Mouse (Mus musculus): ENCODE results near the gene Ccdc63. TPM values are rescaled to one million over a fixed set of nuclear protein-coding genes. Genes with fewer than 3 reads are reported as not detected.

Gene Ccdc63
- polyA plus RNA-seq, 1 experiment from 2014 or later, result not detected

GRCm38 (mm10) chr5:122091070-122091469, 49.6 kb downstream of the Ccdc63 start:
- 15% methylated on average over 15 of the region's 15 CpGs for WGBS
- Histone ChIP-seq H3K4me2 (no peak overlapping the region), H3K9me3 (no peaks in the 10 kb centered on the region), H3K36me3 (no peaks in the 10 kb centered on the region), H3K9ac (no peak overlapping the region), H3K4me1 (replicated peaks) (no peaks in the 10 kb centered on the region), H3K27me3 (peaks cover 2% of the 10 kb centered on the region; the same call in 1 of the 2 replicates), H3K4me3 (no peak overlapping the region), H3K27ac (replicated peaks) (no peak overlapping the region)
- peak; percentile 40; the same call in 1 of the 2 replicates for ATAC-seq (ENCODE audit: low FRiP score, low read depth)

DNA sequence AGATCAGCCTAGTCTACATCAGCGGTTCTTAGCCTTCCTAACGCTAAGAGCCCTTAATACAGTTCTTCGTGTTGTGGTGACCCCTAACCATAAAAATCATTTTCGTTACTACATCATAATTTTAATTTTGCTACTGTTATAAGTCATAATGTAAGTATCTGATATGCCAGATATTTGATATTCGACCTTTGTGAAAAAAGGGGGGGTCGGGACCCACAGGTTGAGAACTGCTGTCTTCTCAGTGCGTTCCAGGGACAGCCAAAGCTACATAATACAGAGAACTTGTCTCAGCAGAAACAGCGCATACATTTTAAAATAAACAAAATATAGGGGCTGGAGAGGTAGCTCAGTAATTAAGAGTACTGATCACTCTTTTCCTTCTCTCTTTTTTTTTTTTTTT, 51.0 kb downstream of the Ccdc63 start:
- Histone ChIP-seq H3K27me3 (peaks cover 2% of the 10 kb centered on the region; the same call in 1 of the 2 replicates), H3K9ac (no peak overlapping the region), H3K36me3 (no peaks in the 10 kb centered on the region), H3K27ac (replicated peaks) (no peak overlapping the region), H3K9me3 (no peaks in the 10 kb centered on the region), H3K4me2 (no peak overlapping the region), H3K4me3 (no peak overlapping the region), H3K4me1 (replicated peaks) (no peaks in the 10 kb centered on the region)
- WGBS, result 83% methylated on average over 8 of the region's 8 CpGs
- no peak for ATAC-seq (ENCODE audit: low FRiP score, low read depth)

DNA sequence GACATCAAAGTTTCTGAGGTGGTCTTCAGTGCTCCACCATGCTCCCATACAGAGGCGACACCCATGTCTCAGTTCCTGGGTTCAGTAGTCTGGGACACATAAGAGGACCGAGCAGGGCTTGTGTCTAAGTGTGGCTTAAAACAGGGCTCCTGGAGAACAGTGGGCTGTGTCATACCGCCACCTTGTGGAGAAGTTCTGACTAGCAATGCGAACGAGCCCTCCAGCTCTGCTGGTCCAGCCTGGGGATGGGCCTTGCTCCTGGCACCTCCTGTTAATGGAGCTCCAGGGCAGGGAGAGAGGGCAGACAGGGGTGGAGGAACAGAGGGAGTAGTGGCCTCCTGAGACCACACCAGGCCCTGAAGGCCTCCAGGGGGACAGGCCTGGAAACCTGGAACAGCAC, 51.7 kb downstream of the Ccdc63 start:
- no peak overlapping the region for H3K4me2 ChIP-seq
- H3K9me3 ChIP-seq, result no peaks in the 10 kb centered on the region
- no peaks in the 10 kb centered on the region for H3K36me3 ChIP-seq
- peak; percentile 87 for ATAC-seq (ENCODE audit: low FRiP score, low read depth)
- H3K27ac ChIP-seq (replicated peaks), result no peak overlapping the region
- peaks cover 2% of the 10 kb centered on the region; the same call in 1 of the 2 replicates for H3K27me3 ChIP-seq
- H3K4me1 ChIP-seq (replicated peaks), result no peaks in the 10 kb centered on the region
- H3K4me3 ChIP-seq, result no peak overlapping the region
- 2% methylated on average over 5 of the region's 5 CpGs for WGBS
- H3K9ac ChIP-seq, result no peak overlapping the region

- Histone ChIP-seq H3K27ac (replicated peaks) (no peak overlapping the region), H3K36me3 (no peaks in the 10 kb centered on the region), H3K4me3 (no peak overlapping the region), H3K4me1 (replicated peaks) (no peaks in the 10 kb centered on the region), H3K27me3 (peaks cover 2% of the 10 kb centered on the region; the same call in 1 of the 2 replicates), H3K9ac (no peak overlapping the region), H3K4me2 (no peak overlapping the region), H3K9me3 (no peaks in the 10 kb centered on the region)
- WGBS, result 61% methylated on average over 3 of the region's 3 CpGs
- no peak for ATAC-seq (ENCODE audit: low FRiP score, low read depth)
Measured at GRCm38 (mm10) chr5:122086121-122086520, 54.5 kb downstream of the Ccdc63 start.

DNA sequence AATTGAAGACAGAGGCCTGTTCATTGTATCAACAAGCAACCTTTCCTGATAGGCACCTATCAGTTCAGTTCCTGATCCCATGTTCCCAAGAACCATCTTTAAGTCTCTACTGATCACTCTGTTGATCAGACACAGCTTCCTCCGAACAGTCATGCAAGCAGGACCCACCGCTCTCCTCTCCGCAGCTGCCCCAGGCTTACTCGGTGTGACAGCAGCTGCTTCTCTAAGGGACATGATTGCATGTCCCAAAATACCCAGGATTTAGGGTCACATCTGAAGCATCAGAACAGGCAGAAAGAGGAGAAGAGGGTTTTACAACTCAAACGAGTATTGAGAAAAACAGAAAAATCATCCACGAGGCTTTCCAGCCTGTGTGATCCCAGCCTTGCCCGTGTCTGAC, 55.3 kb downstream of the Ccdc63 start:
- no peaks in the 10 kb centered on the region for H3K4me1 ChIP-seq (replicated peaks)
- no peaks in the 10 kb centered on the region for H3K36me3 ChIP-seq
- WGBS, result 76% methylated on average over 7 of the region's 7 CpGs
- peaks cover 2% of the 10 kb centered on the region; the same call in 1 of the 2 replicates for H3K27me3 ChIP-seq
- no peaks in the 10 kb centered on the region for H3K9me3 ChIP-seq
- no peak for ATAC-seq (ENCODE audit: low FRiP score, low read depth)
- no peak overlapping the region for H3K4me2 ChIP-seq
- no peak overlapping the region for H3K27ac ChIP-seq (replicated peaks)
- no peak overlapping the region for H3K9ac ChIP-seq
- no peak overlapping the region for H3K4me3 ChIP-seq

DNA sequence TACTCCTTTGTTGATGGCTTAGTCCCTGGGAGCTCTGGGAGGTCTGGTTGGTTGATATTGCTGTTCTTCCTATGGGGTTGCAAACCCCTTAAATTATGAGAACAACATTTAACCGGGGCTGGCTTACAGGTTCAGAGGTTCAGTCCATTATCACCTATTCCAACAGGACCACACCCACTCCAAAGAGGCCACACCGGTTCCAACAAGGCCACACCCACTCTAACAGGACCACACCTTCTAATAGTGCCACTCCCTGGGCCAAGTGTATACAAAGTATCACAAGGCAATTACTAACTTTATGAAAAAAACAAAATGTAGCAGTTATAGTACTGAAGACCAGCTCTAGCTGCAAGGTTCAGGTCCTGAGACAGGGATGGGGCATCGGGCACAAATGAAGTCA, 56.2 kb downstream of the Ccdc63 start:
- Histone ChIP-seq H3K9ac (no peak overlapping the region), H3K27me3 (peaks cover 2% of the 10 kb centered on the region; the same call in 1 of the 2 replicates)
- WGBS, result 78% methylated on average over 3 of the region's 3 CpGs

DNA sequence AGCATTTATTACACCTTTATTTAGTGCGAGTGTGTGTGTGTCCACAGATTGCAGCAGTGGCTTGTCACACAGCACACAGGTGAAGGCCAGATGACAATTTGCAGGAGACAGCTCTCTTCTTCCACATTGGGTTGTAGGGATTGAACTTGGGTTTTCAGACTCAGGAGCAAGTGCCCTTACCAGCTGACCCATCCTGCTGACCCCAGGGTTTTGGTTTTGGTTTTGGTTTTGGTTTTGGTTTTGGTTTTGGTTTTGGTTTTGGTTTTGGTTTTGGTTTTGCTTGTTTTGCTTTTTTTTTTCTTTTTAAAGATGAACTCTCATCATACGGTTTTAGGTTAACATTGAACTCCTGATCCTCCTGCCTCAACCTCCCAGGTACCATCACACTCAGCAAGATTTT, 57.3 kb downstream of the Ccdc63 start:
- ATAC-seq (ENCODE audit: low FRiP score, low read depth), result no peak
- no peaks in the 10 kb centered on the region for H3K4me1 ChIP-seq (replicated peaks)
- peaks cover 2% of the 10 kb centered on the region; the same call in 1 of the 2 replicates for H3K27me3 ChIP-seq
- no peak overlapping the region for H3K27ac ChIP-seq (replicated peaks)
- H3K9ac ChIP-seq, result no peak overlapping the region
- H3K36me3 ChIP-seq, result no peaks in the 10 kb centered on the region
- 98% methylated on average over 2 of the region's 2 CpGs for WGBS
- H3K9me3 ChIP-seq, result no peaks in the 10 kb centered on the region
- H3K4me3 ChIP-seq, result no peak overlapping the region
- H3K4me2 ChIP-seq, result no peak overlapping the region

More for the DNA sequence above, 56.2 kb downstream of the Ccdc63 start:
- H3K36me3 ChIP-seq, result no peaks in the 10 kb centered on the region
- no peak overlapping the region for H3K4me2 ChIP-seq
- no peak overlapping the region for H3K4me3 ChIP-seq
- no peak overlapping the region for H3K27ac ChIP-seq (replicated peaks)
- H3K9me3 ChIP-seq, result no peaks in the 10 kb centered on the region
- H3K4me1 ChIP-seq (replicated peaks), result no peaks in the 10 kb centered on the region
- ATAC-seq (ENCODE audit: low FRiP score, low read depth), result no peak

DNA sequence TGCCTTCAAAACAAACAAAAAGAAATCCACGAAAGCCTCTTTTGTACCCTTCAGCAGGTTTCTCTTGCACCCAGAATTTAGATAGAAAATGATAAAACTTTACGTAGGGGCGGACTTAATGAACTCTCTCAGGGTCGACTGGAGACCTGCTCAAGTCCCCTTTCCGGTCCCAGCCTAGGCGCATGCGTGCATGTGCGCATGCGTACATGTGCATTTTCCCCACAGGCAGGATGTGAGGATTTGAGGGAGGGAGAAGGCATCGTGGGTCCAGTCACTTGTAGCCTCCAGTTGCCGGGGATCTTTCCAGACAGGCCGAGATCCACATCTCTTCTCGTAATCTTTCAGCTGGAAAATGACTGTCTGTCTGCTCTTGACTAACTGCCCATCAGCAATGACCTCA, 59.2 kb downstream of the Ccdc63 start:
- Histone ChIP-seq H3K27ac (replicated peaks) (no peak overlapping the region), H3K9ac (no peak overlapping the region), H3K4me1 (replicated peaks) (no peaks in the 10 kb centered on the region), H3K27me3 (no peaks in the 10 kb centered on the region), H3K36me3 (no peaks in the 10 kb centered on the region), H3K4me2 (no peak overlapping the region), H3K4me3 (no peak overlapping the region), H3K9me3 (no peaks in the 10 kb centered on the region)
- WGBS, result 92% methylated on average over 13 of the region's 13 CpGs
- no peak for ATAC-seq (ENCODE audit: low FRiP score, low read depth)

GRCm38 (mm10) chr5:122080930-122081329, 59.7 kb downstream of the Ccdc63 start:
- no peaks in the 10 kb centered on the region for H3K27me3 ChIP-seq
- no peaks in the 10 kb centered on the region for H3K4me1 ChIP-seq (replicated peaks)
- no peak overlapping the region for H3K4me3 ChIP-seq
- ATAC-seq (ENCODE audit: low FRiP score, low read depth), result peak; percentile 59
- no peaks in the 10 kb centered on the region for H3K36me3 ChIP-seq
- no peak overlapping the region for H3K4me2 ChIP-seq
- H3K27ac ChIP-seq (replicated peaks), result no peak overlapping the region
- H3K9me3 ChIP-seq, result no peaks in the 10 kb centered on the region
- H3K9ac ChIP-seq, result no peak overlapping the region
- WGBS, result 42% methylated on average over 11 of the region's 11 CpGs

GRCm38 (mm10) chr5:122079796-122080195, 60.8 kb downstream of the Ccdc63 start:
- no peak overlapping the region for H3K27ac ChIP-seq (replicated peaks)
- H3K36me3 ChIP-seq, result no peaks in the 10 kb centered on the region
- H3K9ac ChIP-seq, result no peak overlapping the region
- H3K9me3 ChIP-seq, result no peaks in the 10 kb centered on the region
- no peak overlapping the region for H3K4me3 ChIP-seq
- no peak for ATAC-seq (ENCODE audit: low FRiP score, low read depth)
- no peaks in the 10 kb centered on the region for H3K4me1 ChIP-seq (replicated peaks)
- WGBS, result 87% methylated on average over 7 of the region's 7 CpGs
- no peaks in the 10 kb centered on the region for H3K27me3 ChIP-seq
- H3K4me2 ChIP-seq, result no peak overlapping the region

- WGBS, result 59% methylated on average over 4 of the region's 4 CpGs
- H3K4me1 ChIP-seq (replicated peaks), result no peaks in the 10 kb centered on the region
- H3K27ac ChIP-seq (replicated peaks), result no peak overlapping the region
- no peaks in the 10 kb centered on the region for H3K36me3 ChIP-seq
- H3K27me3 ChIP-seq, result no peaks in the 10 kb centered on the region
- H3K4me3 ChIP-seq, result no peak overlapping the region
- ATAC-seq (ENCODE audit: low FRiP score, low read depth), result no peak
- H3K9me3 ChIP-seq, result no peaks in the 10 kb centered on the region
- no peak overlapping the region for H3K4me2 ChIP-seq
- H3K9ac ChIP-seq, result no peak overlapping the region
Measured at GRCm38 (mm10) chr5:122077244-122077643, 63.4 kb downstream of the Ccdc63 start.

- H3K27ac ChIP-seq (replicated peaks), result no peak overlapping the region
- H3K4me2 ChIP-seq, result no peak overlapping the region
- no peaks in the 10 kb centered on the region for H3K9me3 ChIP-seq
- H3K4me1 ChIP-seq (replicated peaks), result no peaks in the 10 kb centered on the region
- WGBS, result 64% methylated on average over 3 of the region's 3 CpGs
- no peak overlapping the region for H3K9ac ChIP-seq
- no peaks in the 10 kb centered on the region for H3K36me3 ChIP-seq
- H3K4me3 ChIP-seq, result no peak overlapping the region
- no peaks in the 10 kb centered on the region for H3K27me3 ChIP-seq
- no peak for ATAC-seq (ENCODE audit: low FRiP score, low read depth)
Measured at GRCm38 (mm10) chr5:122075736-122076135, 64.9 kb downstream of the Ccdc63 start.

DNA sequence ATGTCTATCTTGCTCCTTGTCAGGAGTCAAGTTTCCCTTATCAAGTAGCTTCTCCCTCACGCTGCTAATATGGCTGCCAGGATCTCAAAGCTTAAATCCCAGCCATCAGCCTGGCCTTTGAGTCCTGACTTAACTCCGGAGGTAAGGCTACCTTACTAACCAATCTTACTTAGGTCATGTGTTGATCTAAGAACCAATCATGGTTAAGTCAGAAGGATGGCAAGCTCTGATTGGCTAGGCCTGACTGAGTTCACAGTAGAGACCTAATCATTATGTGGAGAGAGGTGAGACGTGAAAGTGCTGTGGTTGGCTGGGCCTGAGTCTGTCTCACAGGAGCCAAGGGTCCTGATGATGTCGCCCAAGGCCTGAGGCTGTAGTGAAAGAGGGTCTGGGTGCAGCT, 68.6 kb downstream of the Ccdc63 start:
- WGBS, result 81% methylated on average over 4 of the region's 4 CpGs
- Histone ChIP-seq H3K27me3 (no peaks in the 10 kb centered on the region), H3K27ac (replicated peaks) (no peak overlapping the region), H3K4me1 (replicated peaks) (no peaks in the 10 kb centered on the region), H3K36me3 (no peaks in the 10 kb centered on the region), H3K9ac (no peak overlapping the region), H3K4me3 (no peak overlapping the region), H3K4me2 (no peak overlapping the region), H3K9me3 (no peaks in the 10 kb centered on the region)
- ATAC-seq (ENCODE audit: low FRiP score, low read depth), result no peak
